Mouse (Mus musculus) Patski (cell line): ENCODE results near the gene C1qtnf1. TPM values are rescaled to one million over a fixed set of nuclear protein-coding genes. Genes with fewer than 3 reads are reported as not detected.
A peak's percentile ranks its signal among the peaks of the same experiment; 100 is the strongest.

Experiments used
- ATAC-seq: fragments of 100-300 bp; one replicate; pipeline ENCODE4 v1.8.0; 2021
- CTCF ChIA-PET: fragments of 350-600 bp; sonication (Branson Sonifier 250); formaldehyde crosslinking; loops from one replicate; lab custom pipeline; 2022; ENCODE audit warnings: inconsistent platforms; lab: Charles Lee
- POLR2A ChIA-PET: fragments of 350-600 bp; sonication (Branson Sonifier 250); formaldehyde crosslinking; loops from one replicate; lab custom pipeline; 2022; ENCODE audit warnings: antibody characterized with exemption, inconsistent platforms; lab: Charles Lee
- DNase-seq: peaks from one replicate; pipeline ENCODE4 v3.0.0-alpha.2; 2011; ENCODE audit warnings: low read depth, low spot score
- H3K27me3 ChIP-seq: fragments of 371-371 bp; one replicate; pipeline ENCODE4 v1.5.1; 2021
- CTCF ChIP-seq: fragments of 100-300 bp; IDR thresholded peaks from one replicate; pipeline ENCODE4 v1.5.1; 2021
- in situ Hi-C: fragments of 300-500 bp; cut with MboI; formaldehyde crosslinking; loops from 3 replicates; pipeline ENCODE4 v1.11.1; 2018; ENCODE audit warnings: low pct_unique_long_range_greater_than_20kb, mixed read lengths
- polyA plus RNA-seq: library from polyadenylated mRNA; unstranded; gene quantifications from one replicate; pipeline ENCODE4 v1.2.3, GENCODE M21; 2021

C1qtnf1 gene
- polyA plus RNA-seq, 1 experiment from 2014 or later, result 11.2 TPM

GRCm38 (mm10) chr11:118410073-118410444, 17.9 kb upstream of the C1qtnf1 start:
- POLR2A ChIA-PET, result no interaction called here
- DNase-seq (no peak), ATAC-seq (no peak)
- in situ Hi-C loops, result no loop called here
- H3K27me3 ChIP-seq, result no peaks in the 10 kb centered on the region
- CTCF ChIA-PET, result interaction anchor here (1.1 to 3.8 kb wide), 2 partner anchors 8 to 33 kb away, joined by 4 to 14 read pairs; partner anchors contain the start of gene Lgals3bp
- TF ChIP-seq CTCF, result no peak

DNA sequence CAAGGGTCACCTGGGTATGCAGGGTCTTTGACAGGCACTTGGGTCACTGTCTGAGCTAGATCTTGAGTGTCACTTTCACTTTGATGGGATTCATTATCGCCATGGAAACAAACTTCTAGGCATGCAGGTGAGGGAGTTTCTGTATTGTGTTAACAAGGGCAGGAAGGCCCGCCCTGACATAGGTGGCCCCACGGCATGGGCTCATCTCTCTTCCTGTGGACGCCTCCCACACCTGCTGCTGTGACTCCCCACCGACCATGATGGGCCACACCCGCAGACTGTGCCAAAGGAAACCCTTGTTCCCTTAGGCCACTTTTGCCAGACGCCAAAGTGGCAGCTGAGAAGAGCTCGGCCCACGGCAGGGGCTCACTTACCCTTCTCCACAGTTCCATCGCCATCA, 17.5 kb upstream of the C1qtnf1 start:
- ChIA-PET CTCF (interaction anchor here (1.1 to 3.8 kb wide), 2 partner anchors 9 to 33 kb away, joined by 4 to 14 read pairs; partner anchors contain the start of gene Lgals3bp), POLR2A (no interaction called here)
- TF ChIP-seq CTCF, result no peak
- ATAC-seq, result no peak
- H3K27me3 ChIP-seq, result no peaks in the 10 kb centered on the region
- in situ Hi-C loops, result no loop called here
- DNase-seq, result no peak

- ATAC-seq (peak; percentile 15), DNase-seq (no peak)
- in situ Hi-C loops, result no loop called here
- POLR2A ChIA-PET, result interaction anchor here (0.5 kb wide), 1 partner anchor 1654 kb away, joined by 3 read pairs; no protein-coding TSS in a partner anchor
- CTCF ChIA-PET, result interaction anchor here (3.8 kb wide), 1 partner anchor 32 kb away, joined by 14 read pairs; no protein-coding TSS in a partner anchor
- TF ChIP-seq CTCF, result no peak
- no peaks in the 10 kb centered on the region for H3K27me3 ChIP-seq
Measured at GRCm38 (mm10) chr11:118411271-118411670, 16.7 kb upstream of the C1qtnf1 start.

DNA sequence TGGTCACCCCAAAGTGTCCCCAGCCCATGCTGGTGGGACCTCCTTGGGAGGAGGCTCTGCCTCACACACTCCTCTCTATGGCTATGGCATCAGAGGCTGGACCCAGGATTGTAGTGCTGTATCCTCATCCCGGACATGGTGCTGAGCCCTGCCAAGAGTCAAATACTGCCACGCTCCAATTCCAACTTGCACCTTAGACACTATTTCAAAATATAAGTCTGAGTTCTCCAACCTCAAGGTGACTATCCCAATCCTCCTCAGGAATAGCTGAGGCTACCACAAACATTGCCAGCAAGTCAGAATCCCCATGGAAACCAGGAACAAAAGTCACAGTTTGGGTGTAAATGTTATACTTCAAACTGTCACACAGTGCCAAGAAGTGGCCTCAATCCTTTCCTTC, 15.4 kb upstream of the C1qtnf1 start:
- ATAC-seq (no peak), DNase-seq (no peak)
- CTCF ChIA-PET, result interaction anchor here (3.8 kb wide), 1 partner anchor 31 kb away, joined by 14 read pairs; no protein-coding TSS in a partner anchor
- no peaks in the 10 kb centered on the region for H3K27me3 ChIP-seq
- POLR2A ChIA-PET, result interaction anchor here (0.6 kb wide), 1 partner anchor 71 kb away, joined by 3 read pairs; no protein-coding TSS in a partner anchor
- in situ Hi-C loops, result no loop called here
- TF ChIP-seq CTCF, result no peak

- DNase-seq, result no peak
- ATAC-seq, result no peak
- no peak for TF ChIP-seq CTCF
- no peaks in the 10 kb centered on the region for H3K27me3 ChIP-seq
- in situ Hi-C loops, result no loop called here
- ChIA-PET CTCF (interaction anchor here (3.8 kb wide), 1 partner anchor 30 kb away, joined by 14 read pairs; no protein-coding TSS in a partner anchor), POLR2A (interaction anchor here (0.6 kb wide), 1 partner anchor 72 kb away, joined by 3 read pairs; no protein-coding TSS in a partner anchor)
Measured at GRCm38 (mm10) chr11:118413055-118413454, 14.9 kb upstream of the C1qtnf1 start.

DNA sequence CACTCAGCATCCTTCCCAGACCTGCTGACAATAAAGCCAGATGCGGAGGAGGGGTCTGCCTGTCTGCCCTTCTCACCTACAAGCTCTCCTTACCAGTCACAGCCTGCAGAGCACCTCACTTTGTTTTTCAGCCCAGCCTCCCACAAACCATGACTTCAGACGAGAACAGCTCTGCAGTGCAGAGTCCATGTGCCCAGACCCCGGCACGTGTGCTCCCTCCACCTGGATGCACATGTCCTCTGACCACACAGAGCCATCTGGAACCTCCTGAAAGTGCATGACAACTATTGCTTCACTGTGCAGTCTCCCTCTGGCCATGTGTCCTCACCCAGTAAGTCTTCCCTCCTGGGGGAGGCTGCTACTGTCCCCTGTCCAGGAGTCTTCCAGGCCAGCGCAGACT, 13.7 kb upstream of the C1qtnf1 start:
- POLR2A ChIA-PET, result no interaction called here
- DNase-seq, result no peak
- no peaks in the 10 kb centered on the region for H3K27me3 ChIP-seq
- no peak for ATAC-seq
- no peak for TF ChIP-seq CTCF
- CTCF ChIA-PET, result no interaction called here
- in situ Hi-C loops, result no loop called here

DNA sequence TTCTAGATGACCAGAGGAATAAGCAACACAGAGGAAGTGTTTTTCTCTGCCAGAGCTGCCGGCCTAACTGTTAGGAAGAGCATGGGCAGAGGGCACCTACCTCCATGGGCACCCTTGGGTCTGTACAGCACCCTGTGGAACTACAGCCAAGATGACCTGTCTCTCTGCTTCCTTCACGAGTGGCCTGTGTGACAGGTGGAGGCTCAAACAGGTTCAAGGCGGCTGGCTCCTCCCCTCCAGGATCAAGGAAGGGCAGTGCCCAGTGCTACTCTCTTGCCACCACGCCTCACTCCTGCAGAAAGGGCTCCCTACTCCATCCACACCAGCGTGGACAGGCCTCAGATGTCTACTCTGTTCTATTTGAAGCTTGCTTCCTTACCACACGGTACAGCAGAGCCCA, 12.4 kb upstream of the C1qtnf1 start:
- in situ Hi-C loops, result no loop called here
- POLR2A ChIA-PET, result no interaction called here
- ATAC-seq, result no peak
- TF ChIP-seq CTCF, result no peak
- H3K27me3 ChIP-seq, result no peaks in the 10 kb centered on the region
- CTCF ChIA-PET, result no interaction called here
- DNase-seq, result no peak

GRCm38 (mm10) chr11:118416046-118416445, 12.0 kb upstream of the C1qtnf1 start:
- POLR2A ChIA-PET, result no interaction called here
- in situ Hi-C loops, result no loop called here
- DNase-seq, result no peak
- no peak for TF ChIP-seq CTCF
- CTCF ChIA-PET, result interaction anchor here (0.7 kb wide), 1 partner anchor 9 kb away, joined by 3 read pairs; no protein-coding TSS in a partner anchor
- ATAC-seq, result no peak
- H3K27me3 ChIP-seq, result no peaks in the 10 kb centered on the region

DNA sequence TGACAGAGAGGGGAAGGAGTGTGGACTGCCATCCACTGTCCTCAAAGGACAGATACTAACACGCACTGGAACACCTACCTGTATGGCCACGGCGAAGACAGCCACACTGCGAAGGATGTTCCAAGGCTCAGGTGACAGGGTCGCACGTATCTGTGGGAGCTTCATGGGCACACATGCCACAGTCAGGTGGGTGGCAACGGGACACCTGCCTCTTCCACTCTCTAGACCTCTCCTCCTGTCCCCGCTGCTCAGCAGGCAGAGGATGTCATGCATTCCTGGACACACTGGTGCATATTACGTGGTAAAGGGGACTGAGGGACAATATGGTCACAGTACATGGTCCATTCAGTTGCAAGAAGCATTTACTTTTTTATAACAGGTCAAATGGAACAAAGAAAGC, 10.5 kb upstream of the C1qtnf1 start:
- no peak for TF ChIP-seq CTCF
- POLR2A ChIA-PET, result interaction anchor here (1.3 kb wide), 1 partner anchor 28 kb away, joined by 3 read pairs; no protein-coding TSS in a partner anchor
- no peaks in the 10 kb centered on the region for H3K27me3 ChIP-seq
- in situ Hi-C loops, result no loop called here
- no peak for DNase-seq
- ATAC-seq, result no peak
- CTCF ChIA-PET, result interaction anchor here (3.0 kb wide), 1 partner anchor 10 kb away, joined by 8 read pairs; no protein-coding TSS in a partner anchor

DNA sequence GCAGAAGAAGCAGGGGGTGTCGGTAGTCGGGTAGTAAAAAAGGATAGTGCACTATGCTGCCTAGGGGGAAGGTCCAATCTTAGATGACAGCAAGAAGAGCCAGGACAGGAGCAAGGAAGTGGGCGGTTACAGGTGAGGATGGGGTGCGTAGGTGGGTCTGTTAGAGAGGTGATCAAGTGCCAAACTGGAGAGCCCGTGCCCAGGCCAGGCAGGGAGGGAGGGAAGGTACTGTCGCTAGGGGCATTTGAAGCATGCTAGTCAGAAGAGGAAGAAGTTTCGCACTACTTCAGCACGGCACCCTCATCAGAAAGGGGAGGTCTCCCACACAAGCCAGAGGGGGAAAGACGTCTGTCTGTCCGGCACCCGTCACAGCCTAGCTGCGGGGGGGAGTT, 9.6 kb upstream of the C1qtnf1 start:
- no peaks in the 10 kb centered on the region for H3K27me3 ChIP-seq
- DNase-seq, result no peak
- no peak for TF ChIP-seq CTCF
- no peak for ATAC-seq
- in situ Hi-C loops, result no loop called here
- CTCF ChIA-PET, result interaction anchor here (3.0 to 3.1 kb wide), 2 partner anchors 11 to 25 kb away, joined by 8 to 27 read pairs; no protein-coding TSS in a partner anchor
- POLR2A ChIA-PET, result interaction anchor here (1.3 kb wide), 2 partner anchors 11 to 27 kb away, joined by 3 read pairs; no protein-coding TSS in a partner anchor

DNA sequence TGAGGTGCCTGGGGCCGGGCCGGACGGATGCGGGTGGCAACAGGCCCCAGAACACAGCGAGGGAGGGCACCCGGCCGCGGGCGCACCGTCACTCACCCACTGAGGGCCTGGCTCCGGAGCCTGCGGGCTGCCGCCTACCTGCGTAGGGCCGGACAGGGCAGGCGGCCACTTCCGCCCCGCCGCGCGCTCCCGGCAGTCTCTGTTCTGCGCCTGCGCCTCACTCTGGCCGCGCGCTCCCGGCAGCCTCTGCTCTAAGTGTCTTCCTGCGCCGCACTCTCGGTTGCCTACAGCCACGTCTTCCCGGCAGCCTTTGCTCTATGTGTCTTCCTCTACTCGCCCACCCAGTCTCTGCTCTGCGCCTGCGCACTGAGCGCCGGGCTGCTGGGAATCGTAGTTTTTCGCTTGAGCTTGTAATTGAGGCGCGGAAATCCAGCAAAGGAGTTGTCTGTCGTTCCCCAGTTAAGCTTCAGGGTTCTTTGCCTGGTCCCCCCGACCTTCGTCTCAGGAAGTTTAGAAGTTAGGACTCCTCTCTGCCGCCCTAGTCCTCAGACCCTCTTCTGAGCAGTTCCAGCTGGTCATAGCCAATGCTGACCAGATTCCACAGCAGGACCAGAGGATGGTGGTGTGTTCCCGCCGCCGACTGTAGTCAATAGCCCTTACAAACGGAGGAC, 9.0 kb upstream of the C1qtnf1 start, which contains the start of gene Cant1:
Gene Cant1 (minus strand): TSS at position 253 of the 671 bp plus-strand sequence.
- ChIA-PET POLR2A (interaction anchor here (0.5 to 1.3 kb wide), 3 partner anchors 10 to 92 kb away, joined by 3 read pairs; no protein-coding TSS in a partner anchor), CTCF (interaction anchor here (1.6 to 3.1 kb wide), 3 partner anchors 11 to 27 kb away, joined by 5 to 27 read pairs (median 8); no protein-coding TSS in a partner anchor)
- DNase-seq, result peak; percentile 87
- TF ChIP-seq CTCF, result no peak
- in situ Hi-C loops, result no loop called here
- peak; percentile 75 for ATAC-seq
- no peaks in the 10 kb centered on the region for H3K27me3 ChIP-seq
